Mouse (Mus musculus) gonadal fat pad, adult 2 months (tissue): Measurements from ENCODE around the gene Tgfb2. TPM values are rescaled to one million over a fixed set of nuclear protein-coding genes. Genes with fewer than 3 reads are reported as not detected.

Experiments
- DNase-seq: peaks from one replicate; pipeline ENCODE4 v3.0.0-alpha.2; 2012; ENCODE audit warnings: low read depth
- polyA plus RNA-seq: library from polyadenylated mRNA; depleted of rRNA; stranded (reverse); fragments of >200 nt; gene quantifications from 2 replicates; pipeline ENCODE4 v1.2.3, GENCODE M21; 2012

Gene Tgfb2
- polyA plus RNA-seq, 1 experiment: 1.6 TPM

GRCm38 (mm10) chr1:186656201-186656600 is 49.6 kb downstream of the Tgfb2 start:
- DNase-seq: peak; percentile 67

GRCm38 (mm10) chr1:186655096-186655495 is 50.7 kb downstream of the Tgfb2 start:
- DNase-seq: no peak

- no peak for DNase-seq
These were observed 53.6 kb downstream of the Tgfb2 start for GRCm38 (mm10) chr1:186652208-186652607.

GRCm38 (mm10) chr1:186650011-186650410 is 55.8 kb downstream of the Tgfb2 start:
- DNase-seq: no peak

GRCm38 (mm10) chr1:186637304-186638213 is 68.2 kb downstream of the Tgfb2 start:
- DNase-seq: no peak

GRCm38 (mm10) chr1:186635045-186635444 is 70.7 kb downstream of the Tgfb2 start:
- DNase-seq: no peak

- no peak for DNase-seq
These were observed 74.3 kb downstream of the Tgfb2 start for GRCm38 (mm10) chr1:186631457-186631856.

GRCm38 (mm10) chr1:186630971-186631370 is 74.8 kb downstream of the Tgfb2 start:
- DNase-seq: no peak

- DNase-seq: no peak
These were observed 78.3 kb downstream of the Tgfb2 start for GRCm38 (mm10) chr1:186627451-186627995.

- DNase-seq: no peak
These were observed 81.3 kb downstream of the Tgfb2 start for GRCm38 (mm10) chr1:186624474-186624873.

- DNase-seq: no peak
These were observed 84.0 kb downstream of the Tgfb2 start for GRCm38 (mm10) chr1:186621812-186622211.

GRCm38 (mm10) chr1:186618285-186618684 is 87.5 kb downstream of the Tgfb2 start:
- DNase-seq: no peak

GRCm38 (mm10) chr1:186611371-186611770 is 94.4 kb downstream of the Tgfb2 start:
- DNase-seq: no peak

- no peak for DNase-seq
These were observed 95.3 kb downstream of the Tgfb2 start for GRCm38 (mm10) chr1:186610481-186610880.

GRCm38 (mm10) chr1:186609793-186610233 is 96.0 kb downstream of the Tgfb2 start:
- peak; percentile 34 for DNase-seq

GRCm38 (mm10) chr1:186608116-186608515 is 97.7 kb downstream of the Tgfb2 start:
- no peak for DNase-seq

- no peak for DNase-seq
These were observed 100.2 kb downstream of the Tgfb2 start for GRCm38 (mm10) chr1:186605635-186606034.

- DNase-seq: no peak
These were observed 101.7 kb downstream of the Tgfb2 start for GRCm38 (mm10) chr1:186604124-186604523.

GRCm38 (mm10) chr1:186588226-186588625 is 117.6 kb downstream of the Tgfb2 start:
- no peak for DNase-seq

- no peak for DNase-seq
These were observed 118.6 kb downstream of the Tgfb2 start for GRCm38 (mm10) chr1:186587065-186587804.

GRCm38 (mm10) chr1:186585571-186586164 is 120.1 kb downstream of the Tgfb2 start:
- no peak for DNase-seq

GRCm38 (mm10) chr1:186583933-186584332 is 121.9 kb downstream of the Tgfb2 start:
- DNase-seq: no peak
